Mouse (Mus musculus): ENCODE measurements around the gene Sept3. TPM values are rescaled to one million over a fixed set of nuclear protein-coding genes. Genes with fewer than 3 reads are reported as not detected.
"Not testable (repeated sequence)": the region's sequence is repeated elsewhere in the genome, so short reads cannot be mapped to it uniquely, and the experiment has no call there.

The Sept3 gene
- 1 to 10 TPM; 3.0 to 6.9 (median 3.5) TPM for total RNA-seq (2022)

GRCm38 (mm10) chr15:82274593-82274926 lies at the start of gene Sept3:
TSS of gene Sept3 (plus strand) at chr15:82274893.
- no peak for DNase-seq

- DNase-seq = no peak
These were observed 48.9 kb upstream of the Sept3 start for GRCm38 (mm10) chr15:82225769-82226168.

GRCm38 (mm10) chr15:82229542-82230045 lies 45.1 kb upstream of the Sept3 start:
- no peak for DNase-seq

GRCm38 (mm10) chr15:82230098-82230611 lies 44.5 kb upstream of the Sept3 start:
- no peak for DNase-seq

- no peak for DNase-seq
These were observed 43.6 kb upstream of the Sept3 start for GRCm38 (mm10) chr15:82231100-82231499.

- DNase-seq = no peak
These were observed 42.9 kb upstream of the Sept3 start for GRCm38 (mm10) chr15:82231591-82232378.

- no peak for DNase-seq
These were observed 42.0 kb upstream of the Sept3 start for GRCm38 (mm10) chr15:82232651-82233050.

- no peak for DNase-seq
These were observed 39.0 kb upstream of the Sept3 start for GRCm38 (mm10) chr15:82235661-82236060.

GRCm38 (mm10) chr15:82236565-82236964 lies 38.1 kb upstream of the Sept3 start:
- peak; percentile 66 for DNase-seq

- no peak for DNase-seq
These were observed 31.4 kb upstream of the Sept3 start for GRCm38 (mm10) chr15:82243311-82243710.

GRCm38 (mm10) chr15:82243742-82244114 lies 31.0 kb upstream of the Sept3 start:
- no peak for DNase-seq

- DNase-seq = peak; percentile 82
These were observed 30.4 kb upstream of the Sept3 start, which contains the start of gene Cenpm for GRCm38 (mm10) chr15:82244115-82244804. TSS of gene Cenpm (minus strand) at chr15:82244748.

GRCm38 (mm10) chr15:82244805-82245161 lies 29.9 kb upstream of the Sept3 start:
- not testable (repeated sequence) for DNase-seq

GRCm38 (mm10) chr15:82247131-82247776 lies 27.4 kb upstream of the Sept3 start:
- DNase-seq = peak; percentile 81

GRCm38 (mm10) chr15:82251579-82251978 lies 23.1 kb upstream of the Sept3 start:
- DNase-seq = no peak

- DNase-seq = no peak
These were observed 22.6 kb upstream of the Sept3 start, which contains the start of gene 1500009C09Rik for GRCm38 (mm10) chr15:82252097-82252496. TSS of gene 1500009C09Rik (plus strand) at chr15:82252397.

- DNase-seq = no peak
These were observed 19.4 kb upstream of the Sept3 start for GRCm38 (mm10) chr15:82255248-82255647.

- no peak for DNase-seq
These were observed 18.7 kb upstream of the Sept3 start for GRCm38 (mm10) chr15:82255944-82256383.

GRCm38 (mm10) chr15:82259510-82259909 lies 15.2 kb upstream of the Sept3 start:
- peak; percentile 29 for DNase-seq

- DNase-seq = no peak
These were observed 8.3 kb upstream of the Sept3 start for GRCm38 (mm10) chr15:82266356-82266755.

- DNase-seq = no peak
These were observed 6.5 kb upstream of the Sept3 start for GRCm38 (mm10) chr15:82268185-82268584.

GRCm38 (mm10) chr15:82268783-82269182 lies 5.9 kb upstream of the Sept3 start:
- DNase-seq = no peak

- peak; percentile 36 for DNase-seq
These were observed 3.5 kb upstream of the Sept3 start for GRCm38 (mm10) chr15:82271201-82271600.
